Mouse (Mus musculus) colon, adult 2 months (tissue): Measurements from ENCODE around the gene Washc1. TPM values are rescaled to one million over a fixed set of nuclear protein-coding genes. Genes with fewer than 3 reads are reported as not detected.

ENCODE experiments used
- polyA plus RNA-seq: library from polyadenylated mRNA; depleted of rRNA; stranded (reverse); fragments of >200 nt; gene quantifications from 2 replicates; pipeline ENCODE4 v1.2.3, GENCODE M21; 2012; rRNA removed

Washc1 gene
- polyA plus RNA-seq: 42.7 and 49.7 TPM in 2 replicates

GRCm38 (mm10) chr17:66111402-66111959 is at the start of gene Washc1:
TSS of gene Washc1 (plus strand) at chr17:66111545.

GRCm38 (mm10) chr17:66076934-66077333 is 34.4 kb upstream of the Washc1 start, which contains the start of gene Ankrd12:
TSS of gene Ankrd12 (minus strand) at chr17:66077089.

GRCm38 (mm10) chr17:66101380-66102330 is 9.7 kb upstream of the Washc1 start, which contains the start of gene Ndufv2:
TSS of gene Ndufv2 (minus strand) at chr17:66101559.

GRCm38 (mm10) chr17:66123066-66123815 is 11.9 kb downstream of the Washc1 start, which contains the start of gene Ddx11:
TSS of gene Ddx11 (plus strand) at chr17:66123520.

Other genes starting within 250 kb of the Washc1 start
- 45.2 and 46.0 TPM in 2 replicates for gene Ralbp1, start 225.7 kb upstream of the Washc1 start, polyA plus RNA-seq
- gene Twsg1, start 160.3 kb upstream of the Washc1 start, polyA plus RNA-seq: 49.7 and 51.5 TPM in 2 replicates
- gene Ankrd12, start 34.5 kb upstream of the Washc1 start, polyA plus RNA-seq: 2.4 and 2.7 TPM in 2 replicates
- gene Ndufv2, start 10.0 kb upstream of the Washc1 start, polyA plus RNA-seq: 54.4 and 56.5 TPM in 2 replicates
- gene Ddx11, start 12.0 kb downstream of the Washc1 start, polyA plus RNA-seq: 3.4 and 4.2 TPM in 2 replicates